Mouse (Mus musculus): ENCODE measurements at regions not wholly inside any gene's neighbourhood (a gene's known extent, or its start where the extent isn't known, plus 50 kb on each side); places are given as distances from the start of the nearest gene placed in this dataset.

DNA sequence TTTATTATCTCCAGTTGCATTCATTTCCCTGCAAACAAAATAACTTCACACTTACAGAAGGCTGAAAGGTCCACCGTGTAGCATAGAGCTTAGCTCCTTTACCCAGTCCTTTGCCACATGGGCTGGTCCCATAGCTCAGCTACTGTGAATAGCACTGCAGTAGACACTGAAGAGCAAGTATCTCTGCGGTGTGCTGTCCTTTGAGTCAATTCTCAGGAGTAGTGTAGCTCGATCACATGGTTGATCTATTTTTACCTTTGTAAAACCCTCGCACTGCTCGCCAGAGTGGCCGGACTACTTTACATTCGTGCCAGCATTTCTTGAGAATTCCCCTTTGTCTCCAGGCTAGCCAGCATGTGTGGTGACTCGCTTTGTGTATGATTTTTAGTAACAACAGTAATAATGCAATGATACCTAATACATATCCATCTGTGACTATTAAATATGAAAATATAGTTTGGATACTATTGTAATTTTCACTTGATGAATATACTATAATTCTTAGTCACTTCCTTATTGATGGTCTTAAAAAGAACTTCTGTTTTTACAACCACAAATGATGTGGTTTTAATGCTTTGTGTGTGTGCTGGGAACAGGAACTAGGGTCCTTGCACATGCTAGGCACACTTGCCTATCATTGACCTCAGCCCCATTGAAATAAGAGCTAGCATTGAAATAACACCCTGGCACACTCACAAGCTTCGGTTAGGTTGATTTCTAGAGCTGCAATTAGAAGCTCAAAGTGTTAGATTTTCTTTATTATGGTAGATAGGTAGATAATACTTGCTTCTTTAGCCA lies 257.7 kb upstream of the Atp11b start:
- no peak for DNase-seq (ENCODE audit: low spot score)

DNA sequence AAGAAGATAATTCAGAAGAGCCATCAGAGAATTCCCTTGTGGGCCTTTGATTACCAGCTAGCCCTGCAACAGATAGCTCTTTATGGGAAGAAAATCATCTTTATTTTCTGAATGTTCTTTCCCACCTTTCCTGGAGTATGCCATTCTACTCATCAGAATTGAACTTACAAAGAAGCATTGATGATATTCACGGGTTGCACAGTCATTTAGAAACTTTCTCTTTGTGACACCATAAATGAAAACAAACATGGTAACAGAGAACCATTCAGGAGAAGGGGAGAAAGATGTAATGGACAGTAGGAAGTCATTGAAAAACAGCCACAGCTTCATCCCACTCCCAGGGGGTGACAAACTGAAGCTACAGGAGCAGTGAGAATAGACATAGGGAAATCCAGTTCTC lies 243.6 kb upstream of the Atp11b start:
- DNase-seq (ENCODE audit: low spot score), result no peak

DNA sequence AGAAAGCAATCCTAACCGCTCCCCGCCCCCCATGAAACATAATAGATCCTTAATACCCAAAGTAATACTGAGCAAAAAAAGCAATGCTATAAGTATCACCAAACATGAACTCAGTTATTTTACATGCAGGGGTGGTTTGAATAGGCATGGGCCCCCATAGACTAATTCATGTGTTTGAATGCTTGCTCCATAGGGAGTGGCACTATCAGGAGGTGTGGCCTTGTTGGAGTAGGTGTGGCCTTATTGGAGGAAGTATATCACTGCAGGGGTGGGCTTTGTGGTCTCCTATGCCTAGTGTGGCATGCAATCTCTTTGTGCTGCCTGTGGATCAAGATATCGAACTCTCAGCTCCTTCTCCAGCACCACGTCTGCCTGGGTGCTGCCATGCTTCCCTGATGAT lies 237.4 kb upstream of the Atp11b start:
- no peak for DNase-seq (ENCODE audit: low spot score)

DNA sequence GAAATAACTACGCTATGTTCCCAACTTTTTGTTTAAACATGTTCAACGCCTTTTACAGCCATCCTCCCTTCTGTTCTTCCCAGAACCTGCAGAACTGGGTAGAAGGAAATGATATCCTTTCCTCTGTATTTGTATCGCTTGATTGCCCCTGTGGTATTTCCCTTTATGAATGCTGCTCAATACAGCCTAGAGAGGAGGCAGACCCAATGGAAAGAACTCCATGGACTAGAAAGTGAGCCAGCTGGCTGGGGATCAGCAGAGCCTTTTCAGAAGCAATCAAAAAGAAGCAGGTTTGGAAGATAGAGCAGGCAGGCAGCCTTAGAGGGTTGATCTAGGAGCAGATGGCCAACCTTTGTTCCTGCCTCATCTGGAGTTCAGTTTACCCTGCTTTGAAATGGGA lies 233.8 kb upstream of the Atp11b start:
- no peak for DNase-seq (ENCODE audit: low spot score)

DNA sequence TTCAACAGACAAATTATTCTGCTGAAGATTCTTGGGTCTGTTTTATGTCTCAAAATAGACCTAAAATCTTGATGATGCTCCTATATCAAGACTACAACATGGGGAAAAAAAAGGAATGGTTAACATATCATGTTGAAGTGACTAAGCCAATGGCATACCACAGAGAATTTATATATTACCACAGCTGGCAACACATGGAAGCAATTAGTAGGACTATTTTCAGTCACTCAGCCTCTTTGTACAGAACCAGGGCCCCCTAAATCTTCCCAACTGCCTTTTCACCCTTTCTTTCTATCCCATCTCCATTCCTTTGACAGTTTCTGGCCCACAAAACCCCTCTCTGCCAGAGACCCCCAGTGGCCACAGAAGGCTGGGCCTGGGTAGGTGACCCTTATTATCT lies 206.2 kb upstream of the Atp11b start:
- no peak for DNase-seq (ENCODE audit: low spot score)

DNA sequence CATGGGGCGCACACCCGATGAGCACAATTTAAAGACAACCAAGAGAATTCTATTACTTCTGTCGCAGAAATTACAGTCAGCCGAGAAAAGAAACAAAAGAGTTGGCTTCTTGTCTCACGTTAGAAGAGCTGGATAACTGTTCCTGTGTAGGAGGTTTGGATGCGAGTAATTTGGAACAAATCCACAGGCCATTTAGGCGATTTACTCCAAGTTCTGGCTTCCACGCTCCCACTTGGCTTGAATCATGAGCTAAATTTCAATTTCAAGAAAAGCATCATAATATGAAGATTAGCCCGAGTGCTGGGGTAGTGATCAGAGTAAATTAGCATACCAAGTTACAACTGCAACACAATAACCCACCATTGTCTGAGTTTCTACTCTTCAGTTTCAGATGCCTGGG lies 202.1 kb upstream of the Atp11b start:
- no peak for DNase-seq (ENCODE audit: low spot score)

DNA sequence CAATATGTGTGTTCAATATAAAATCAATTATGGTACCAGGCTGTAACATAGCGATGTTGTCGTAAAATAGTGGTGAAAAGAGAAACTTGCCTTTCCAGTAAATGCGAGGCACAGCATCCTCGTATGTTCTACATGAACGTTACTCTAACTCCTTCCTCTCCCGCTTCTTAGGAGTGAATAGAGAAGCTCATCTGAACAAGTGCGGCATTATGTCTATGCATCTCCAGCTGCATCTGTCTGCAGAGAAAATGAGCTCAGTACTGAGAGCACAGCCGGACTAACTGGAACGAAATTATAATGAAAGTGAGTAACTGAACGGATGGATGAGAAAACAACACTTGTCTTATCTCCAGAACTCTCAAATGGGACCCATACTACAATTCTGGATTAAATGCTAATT lies 193.5 kb upstream of the Atp11b start:
- DNase-seq (ENCODE audit: low spot score), result no peak

DNA sequence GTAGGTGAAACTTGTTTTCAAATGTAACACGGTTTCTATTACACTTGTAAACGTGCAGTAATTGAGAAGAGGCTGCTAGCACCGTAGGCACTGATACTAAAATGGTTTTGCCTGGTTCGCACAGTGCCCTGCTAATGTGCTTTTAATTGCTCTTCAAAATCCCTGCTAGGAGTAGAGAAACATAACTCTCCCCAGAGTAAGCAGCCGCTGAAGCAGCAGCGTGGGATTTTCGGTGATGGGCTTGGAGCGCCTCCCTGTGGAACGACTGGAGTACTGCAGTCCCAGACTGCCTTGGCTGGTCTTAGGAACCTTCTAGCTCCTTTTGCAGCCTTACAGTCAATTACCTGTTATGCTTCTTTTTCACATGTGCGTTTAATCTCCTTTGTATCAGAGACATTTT lies 179.5 kb upstream of the Atp11b start:
- DNase-seq (ENCODE audit: low spot score), result peak; percentile 40

All from urinary bladder, postnatal 25 days (tissue).